Mouse (Mus musculus) MEL (cell line): ENCODE measurements around the gene Olfr376.

Experiments
- CHD2 ChIP-seq: IDR thresholded peaks from 2 replicates; pipeline ENCODE4 v1.6.1; 2011; ENCODE audit warnings: low read length, improper control_type of control experiment
- CTCF ChIP-seq, 3 experiments: IDR thresholded peaks in 2 of 3; conservative IDR thresholded peaks in 1 of 3; 2 replicates each; pipeline ENCODE4 v1.5.1; 2011 to 2012; ENCODE audit warnings: low read length in 3 of 3, low read depth in 2 of 3, mild to moderate bottlenecking in 2 of 3, improper control_type of control experiment in 1 of 3, inconsistent platforms in 1 of 3, mixed read lengths in 1 of 3, moderate library complexity in 1 of 3; ENCODE audit not compliant: control insufficient read depth in 1 of 3, insufficient read depth in 1 of 3, poor library complexity in 1 of 3, severe bottlenecking in 1 of 3
- E2F4 ChIP-seq: IDR thresholded peaks from 2 replicates; pipeline ENCODE4 v1.6.1; 2011; ENCODE audit warnings: low read depth, low read length, improper control_type of control experiment, borderline replicate concordance
- EP300 ChIP-seq, 2 experiments: IDR thresholded peaks; 2 replicates each; pipeline ENCODE4 v1.6.1; 2011; ENCODE audit warnings: improper control_type of control experiment in 2 of 2, low read length in 2 of 2, low read depth in 1 of 2, mild to moderate bottlenecking in 1 of 2
- ETS1 ChIP-seq: IDR thresholded peaks from 2 replicates; pipeline ENCODE4 v1.6.1; 2012; ENCODE audit warnings: low read depth, mild to moderate bottlenecking, inconsistent platforms, low read length, improper control_type of control experiment, moderate library complexity
- JUND ChIP-seq: IDR thresholded peaks from 2 replicates; pipeline ENCODE4 v1.6.1; 2011; ENCODE audit warnings: low read depth, mild to moderate bottlenecking, improper control_type of control experiment, low read length
- MAX ChIP-seq: IDR thresholded peaks from 2 replicates; pipeline ENCODE4 v1.6.1; 2011; ENCODE audit warnings: low read length, improper control_type of control experiment
- POLR2A ChIP-seq, 2 experiments: IDR thresholded peaks; 2 replicates each; pipeline ENCODE4 v1.6.1; 2011 to 2012; ENCODE audit warnings: low read length in 2 of 2, mild to moderate bottlenecking in 2 of 2, control low read depth in 1 of 2, improper control_type of control experiment in 1 of 2, low read depth in 1 of 2, moderate library complexity in 1 of 2; ENCODE audit not compliant: control insufficient read depth in 1 of 2, insufficient read depth in 1 of 2, poor library complexity in 1 of 2
- ZC3H11A ChIP-seq: IDR thresholded peaks from 2 replicates; pipeline ENCODE4 v1.6.1; 2012; ENCODE audit warnings: low read depth, mild to moderate bottlenecking, inconsistent platforms, low read length, improper control_type of control experiment

- TF ChIP-seq JUND (no peak), CTCF (IDR thresholded peaks at IDR 0.05 in 2 of 3, conservative IDR thresholded peaks at IDR 0.05 in 1 of 3; ENCODE audit: control insufficient read depth in 1 of 3, insufficient read depth in 1 of 3, low read depth in 2 of 3, low read length in 3 of 3, poor library complexity in 1 of 3, severe bottlenecking in 1 of 3) (no peak), ETS1 (no peak), EP300 (IDR thresholded peaks at IDR 0.05; ENCODE audit: low read depth in 1 of 2, low read length in 2 of 2) (no peak), E2F4 (no peak), CHD2 (no peak), ZC3H11A (no peak), POLR2A (IDR thresholded peaks at IDR 0.05; ENCODE audit: control insufficient read depth in 1 of 2, insufficient read depth in 1 of 2, low read depth in 1 of 2, low read length in 2 of 2, poor library complexity in 1 of 2) (no peak), MAX (no peak)
Measured at GRCm38 (mm10) chr11:73336919-73337318, 34.1 kb upstream of the Olfr376 start.
